Mouse (Mus musculus): ENCODE measurements around the gene Gstt2. TPM values are rescaled to one million over a fixed set of nuclear protein-coding genes. Genes with fewer than 3 reads are reported as not detected.
A peak's percentile ranks its signal among the peaks of the same experiment; 100 is the strongest.

Gene Gstt2
- 1 to 10 TPM; 3.5 to 4.0 TPM for total RNA-seq (2021)
- long read RNA-seq, experiment 1, partial matches to known transcripts: 1 of 3 reads
- long read RNA-seq, experiment 1, other reads (novel, unspliced or antisense): 1 of 3 reads
- long read RNA-seq, experiment 2, partial matches to known transcripts: 0 of 4 reads
- long read RNA-seq, experiment 2, other reads (novel, unspliced or antisense): 1 of 4 reads

GRCm38 (mm10) chr10:75837248-75837759, at the start of gene Gstt2:
Gene Gstt2, minus strand, starts transcription at chr10:75837424.
- DNase-seq (ENCODE audit: low spot score in 2 of 2): peak; percentile 91

GRCm38 (mm10) chr10:75884742-75885141, 47.5 kb upstream of the Gstt2 start:
- no peak for DNase-seq (ENCODE audit: low spot score in 2 of 2)

GRCm38 (mm10) chr10:75883232-75883552, 46.0 kb upstream of the Gstt2 start:
- peak; percentile 70 to 82 for DNase-seq (ENCODE audit: low spot score in 2 of 2)

- DNase-seq (ENCODE audit: low spot score in 2 of 2): no peak
These were observed 45.4 kb upstream of the Gstt2 start for GRCm38 (mm10) chr10:75882433-75883231.

- no peak for DNase-seq (ENCODE audit: low spot score in 2 of 2)
These were observed 44.6 kb upstream of the Gstt2 start for GRCm38 (mm10) chr10:75881578-75882432.

- DNase-seq (ENCODE audit: low spot score in 2 of 2): no peak
These were observed 43.8 kb upstream of the Gstt2 start for GRCm38 (mm10) chr10:75880771-75881577.

GRCm38 (mm10) chr10:75880351-75880750, 43.1 kb upstream of the Gstt2 start:
- no peak for DNase-seq (ENCODE audit: low spot score in 2 of 2)

GRCm38 (mm10) chr10:75878836-75879235, 41.6 kb upstream of the Gstt2 start:
- no peak for DNase-seq (ENCODE audit: low spot score in 2 of 2)

GRCm38 (mm10) chr10:75873543-75874170, 36.4 kb upstream of the Gstt2 start:
- no peak for DNase-seq (ENCODE audit: low spot score in 2 of 2)

GRCm38 (mm10) chr10:75872915-75873542, 35.8 kb upstream of the Gstt2 start:
- peak; percentile 83 to 94 for DNase-seq (ENCODE audit: low spot score in 2 of 2)

GRCm38 (mm10) chr10:75872025-75872914, 35.0 kb upstream of the Gstt2 start:
- no peak for DNase-seq (ENCODE audit: low spot score in 2 of 2)

- no peak for DNase-seq (ENCODE audit: low spot score in 2 of 2)
These were observed 24.4 kb upstream of the Gstt2 start for GRCm38 (mm10) chr10:75861587-75861986.

GRCm38 (mm10) chr10:75860746-75861145, 23.5 kb upstream of the Gstt2 start:
- DNase-seq (ENCODE audit: low spot score in 2 of 2): no peak

- DNase-seq (ENCODE audit: low spot score in 2 of 2): peak; percentile 83
These were observed 22.7 kb upstream of the Gstt2 start, which contains the start of gene Mif for GRCm38 (mm10) chr10:75859786-75860470. Gene Mif, minus strand, starts transcription at chr10:75860240.

GRCm38 (mm10) chr10:75859107-75859746, 22.0 kb upstream of the Gstt2 start:
- DNase-seq (ENCODE audit: low spot score in 2 of 2): peak in 1 of 2 experiments; percentile 39

- DNase-seq (ENCODE audit: low spot score in 2 of 2): no peak
These were observed 20.4 kb upstream of the Gstt2 start for GRCm38 (mm10) chr10:75857598-75857997.

- no peak for DNase-seq (ENCODE audit: low spot score in 2 of 2)
These were observed 19.8 kb upstream of the Gstt2 start for GRCm38 (mm10) chr10:75856976-75857375.
